Mouse (Mus musculus): ENCODE measurements around the gene Btbd1. TPM values are rescaled to one million over a fixed set of nuclear protein-coding genes. Genes with fewer than 3 reads are reported as not detected.

Btbd1 gene
- total RNA-seq, 2 experiments from 2014 or later = 183 to 206 TPM

DNA sequence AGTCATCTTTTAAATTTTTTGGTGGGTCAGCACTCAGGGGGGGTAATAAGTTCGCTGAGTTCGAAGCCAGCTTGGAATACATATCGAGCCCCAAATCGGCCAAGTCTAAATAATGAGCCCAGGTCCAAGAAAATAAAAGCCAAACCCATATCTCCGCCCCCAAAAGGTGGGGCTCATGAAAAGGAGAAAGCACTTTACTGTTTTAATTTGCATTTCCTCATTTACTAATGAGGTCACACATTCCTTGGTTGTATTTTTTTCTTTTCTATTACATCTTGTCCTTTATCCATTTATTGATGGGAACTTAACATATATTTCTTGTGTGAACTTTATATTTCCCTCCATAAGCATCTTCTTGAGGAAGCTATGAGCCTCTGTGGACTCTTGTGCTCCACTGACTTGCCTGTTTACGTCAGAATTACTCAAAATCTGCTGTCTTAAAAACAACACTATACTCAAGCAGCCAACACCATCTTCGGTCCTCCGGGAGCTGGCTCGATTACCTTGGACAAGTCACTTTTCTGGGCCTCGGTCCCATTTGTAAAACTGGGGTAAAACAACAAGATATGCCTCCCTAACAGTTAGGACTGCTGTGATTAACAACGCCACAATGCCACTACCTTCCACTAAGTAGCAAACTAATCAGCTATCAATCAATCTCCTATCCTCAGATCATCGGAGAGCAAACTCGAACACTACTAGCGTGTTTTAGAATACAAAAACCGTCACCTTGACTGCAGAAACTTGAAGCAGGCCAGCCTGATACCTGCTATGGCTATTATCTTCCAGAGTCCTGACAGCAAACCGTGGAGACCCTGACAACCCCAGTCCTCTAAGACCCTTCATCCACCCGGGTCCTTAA lies 1.2 kb downstream of the Btbd1 start:
- intact Hi-C loops (cut with DNase I; ENCODE audit: low total_unique reads) = no loop called here
- no peak for DNase-seq

DNA sequence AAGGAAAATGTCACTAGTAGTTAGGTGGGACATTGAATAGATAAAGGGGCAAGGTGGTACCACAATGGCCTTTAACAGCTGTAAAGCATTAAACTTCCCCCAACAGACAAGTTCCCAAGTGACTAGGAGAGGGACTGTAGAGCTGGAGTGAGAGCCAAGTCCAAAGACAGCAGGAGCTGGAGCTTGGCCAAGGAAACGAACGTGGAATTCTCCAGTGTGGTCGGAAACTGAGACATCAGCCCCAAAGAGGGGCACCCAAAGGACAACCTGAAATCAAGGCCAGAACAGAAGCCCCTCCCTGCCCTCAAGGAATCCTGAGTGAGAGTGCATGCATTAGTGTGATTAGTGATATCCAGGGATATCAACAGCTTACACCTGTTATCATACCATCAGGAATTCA lies 3.9 kb downstream of the Btbd1 start:
- intact Hi-C loops (cut with DNase I; ENCODE audit: low total_unique reads) = no loop called here

DNA sequence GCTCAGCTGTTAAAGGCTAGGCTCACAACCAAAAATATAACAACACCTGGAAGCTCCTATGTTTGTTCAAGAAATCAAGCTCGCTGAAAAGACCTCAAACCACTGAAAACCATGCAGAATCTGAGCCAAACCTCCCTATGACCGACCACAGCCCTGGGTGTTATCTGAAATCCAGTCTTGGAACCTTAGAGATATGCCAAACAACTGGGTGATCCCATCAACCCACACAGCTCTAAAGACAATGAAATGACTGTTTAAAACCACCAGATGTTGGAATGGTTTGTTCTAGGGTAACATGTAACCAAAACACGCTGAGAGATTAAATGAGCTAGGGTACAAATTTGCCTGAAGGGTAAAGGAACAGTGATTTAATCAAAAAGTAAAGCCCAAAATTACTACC lies 4.3 kb downstream of the Btbd1 start:
- intact Hi-C loops (cut with DNase I; ENCODE audit: low total_unique reads) = no loop called here
- no peak for DNase-seq

More for the DNA sequence above, 3.9 kb downstream of the Btbd1 start:
- DNase-seq = no peak

DNA sequence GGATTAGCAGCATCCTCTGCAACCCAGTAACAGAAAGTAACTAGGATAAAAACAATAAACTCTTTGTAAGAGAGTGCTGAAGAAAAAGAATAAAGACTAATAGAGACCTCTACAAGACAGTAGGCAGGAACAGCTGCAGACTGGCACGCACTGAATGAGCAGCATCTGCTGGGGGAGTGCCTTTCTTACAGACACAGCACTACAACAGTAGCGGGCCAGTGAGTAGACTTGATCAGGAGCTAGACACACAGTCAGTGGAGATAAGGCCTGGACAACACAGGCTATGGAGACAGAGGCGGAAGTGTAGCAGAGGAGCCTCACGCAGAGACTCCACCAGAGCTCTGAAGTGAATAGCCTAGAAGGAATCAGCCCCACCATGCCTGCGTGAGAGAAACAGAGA lies 23.2 kb downstream of the Btbd1 start:
- DNase-seq = no peak
- intact Hi-C loops (cut with DNase I; ENCODE audit: low total_unique reads) = no loop called here

DNA sequence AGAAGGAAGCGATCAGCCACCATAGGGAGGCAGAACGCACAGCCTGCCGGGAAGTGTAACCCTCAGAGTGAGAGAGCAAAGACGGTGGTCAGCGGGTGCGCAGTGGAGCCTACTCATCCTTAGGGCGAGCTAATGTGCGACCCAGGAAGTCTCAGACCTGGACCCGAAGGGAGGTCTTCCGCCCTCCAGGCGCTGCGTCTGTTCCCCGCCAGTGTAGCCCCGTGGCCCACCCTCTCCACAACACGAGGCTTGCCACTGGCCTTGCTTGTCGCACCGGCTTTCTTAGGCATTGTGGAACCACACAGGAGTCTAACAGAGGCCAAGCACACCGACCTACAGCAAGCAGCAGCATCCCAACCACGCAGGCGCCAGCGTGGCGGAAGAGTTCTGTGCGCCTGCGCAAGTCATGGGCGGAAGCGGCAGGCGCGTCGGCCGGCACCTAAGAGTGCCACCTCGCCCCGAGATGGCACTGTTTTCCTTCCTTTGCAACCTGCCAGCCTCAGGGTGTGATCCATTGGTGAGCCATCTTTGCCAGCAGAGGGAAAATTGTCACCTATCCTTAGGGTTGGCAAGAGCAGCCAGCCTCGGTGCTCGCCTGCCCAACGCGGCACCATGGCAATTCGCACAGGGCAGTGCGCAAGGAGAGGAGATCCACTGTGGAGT lies 40.0 kb downstream of the Btbd1 start, which contains the start of gene 3110040N11Rik:
3110040N11Rik (minus strand) TSS at position 384 of the 663 bp plus-strand sequence.
- intact Hi-C loops (cut with DNase I; ENCODE audit: low total_unique reads) = no loop called here
- DNase-seq = peak; percentile 83

DNA sequence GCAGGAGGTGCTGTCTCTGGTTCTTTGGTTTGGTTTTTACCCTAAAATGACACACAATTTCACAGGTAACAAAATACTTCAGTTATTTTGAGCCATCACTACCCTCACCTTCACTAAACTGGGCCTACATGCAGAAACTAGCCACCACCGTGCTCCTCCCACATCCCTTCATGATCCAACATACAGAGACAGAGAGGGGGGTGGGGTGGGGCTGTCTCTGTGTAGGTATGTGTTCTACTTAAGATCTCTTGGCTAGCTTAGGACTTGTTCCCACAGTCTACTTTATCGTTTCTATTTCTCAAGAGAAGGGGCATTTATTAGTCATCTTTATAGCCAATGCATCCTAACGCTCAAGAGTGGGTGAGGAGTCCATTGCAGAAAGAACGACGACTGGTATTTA lies 40.7 kb downstream of the Btbd1 start:
- DNase-seq = no peak
- intact Hi-C loops (cut with DNase I; ENCODE audit: low total_unique reads) = no loop called here

DNA sequence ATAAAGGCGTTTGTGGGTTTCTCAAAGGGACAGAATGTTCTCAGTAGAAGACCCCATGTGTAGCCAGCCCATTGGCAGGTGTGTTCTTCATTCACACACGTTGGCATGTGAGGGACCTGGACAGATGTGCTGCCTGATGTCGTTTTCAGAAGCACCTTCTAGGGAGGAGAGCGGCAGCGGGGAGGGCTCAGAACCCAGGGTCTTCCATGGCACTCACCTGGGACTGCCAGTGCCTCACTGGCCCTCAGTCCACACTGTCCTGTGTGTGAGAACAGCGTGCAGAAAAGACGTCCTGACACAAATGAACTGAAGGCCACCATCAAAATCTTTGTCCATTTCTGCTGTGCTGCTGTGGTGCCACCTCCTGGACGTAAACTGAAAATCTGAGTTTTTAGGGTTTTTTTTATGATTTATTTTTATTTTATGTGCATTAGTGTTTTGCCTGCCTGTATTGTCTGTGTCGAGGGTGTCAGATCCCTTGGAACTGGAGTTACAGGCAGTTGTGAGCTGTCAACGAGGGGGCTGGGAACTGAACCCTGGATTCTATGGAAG lies 51.5 kb downstream of the Btbd1 start:
- intact Hi-C loops (cut with DNase I; ENCODE audit: low total_unique reads) = no loop called here
- DNase-seq = no peak

DNA sequence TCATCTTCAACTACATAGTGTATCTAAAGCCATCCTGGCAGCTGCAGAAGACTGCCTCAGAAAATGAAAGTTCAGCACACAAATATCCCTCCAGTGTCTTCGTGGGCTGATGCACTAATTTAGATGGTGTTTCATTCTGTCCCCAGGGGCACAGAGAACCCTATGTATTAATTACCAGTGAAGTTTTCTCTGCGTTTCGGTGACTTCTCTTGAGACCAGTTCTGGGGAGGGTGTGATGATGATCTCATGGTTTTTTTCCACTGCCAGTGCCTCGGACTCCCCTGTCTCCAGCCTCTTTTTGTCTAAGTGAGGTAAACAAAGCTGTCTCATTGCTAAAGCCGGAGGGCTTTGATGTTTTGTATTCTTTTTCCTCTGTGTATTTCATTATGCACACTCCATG lies 53.9 kb downstream of the Btbd1 start:
- DNase-seq = no peak
- intact Hi-C loops (cut with DNase I; ENCODE audit: low total_unique reads) = no loop called here

DNA sequence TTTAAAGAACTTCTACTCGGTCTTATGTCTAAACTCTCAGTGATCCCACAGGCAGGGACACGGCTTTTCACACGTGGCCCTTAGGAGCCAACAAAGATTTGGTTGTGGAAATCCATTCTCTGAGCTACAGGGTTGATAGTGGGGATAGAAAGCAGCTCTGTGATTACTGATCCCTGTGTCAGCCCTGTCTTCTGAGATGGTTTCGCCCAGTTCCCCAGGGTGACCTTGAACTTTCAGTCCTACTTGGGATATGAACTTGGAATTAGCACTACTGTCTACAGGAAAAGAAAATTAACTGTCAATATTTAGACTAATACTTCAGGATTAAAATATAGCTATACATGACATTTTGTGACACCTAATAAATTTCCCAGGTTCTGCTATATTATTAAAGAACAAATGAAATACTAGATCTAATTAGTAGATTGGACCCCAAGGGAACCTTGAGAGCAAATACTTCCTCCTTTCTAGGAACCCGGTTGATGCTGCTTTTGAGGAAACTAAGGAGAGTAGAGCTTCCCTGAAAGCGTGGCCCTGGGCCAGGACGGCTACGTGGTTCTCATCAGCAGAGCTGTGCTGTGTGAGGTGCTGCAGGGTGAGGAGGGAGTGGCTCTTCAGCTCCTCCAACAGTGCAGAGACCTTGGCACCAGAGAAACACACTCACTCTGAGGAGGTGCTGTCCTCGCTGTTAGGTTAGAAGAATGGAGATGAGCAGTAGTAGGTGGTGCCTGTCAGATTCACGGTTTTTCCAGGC lies 56.3 kb downstream of the Btbd1 start:
- intact Hi-C loops (cut with DNase I; ENCODE audit: low total_unique reads) = no loop called here
- DNase-seq = no peak

DNA sequence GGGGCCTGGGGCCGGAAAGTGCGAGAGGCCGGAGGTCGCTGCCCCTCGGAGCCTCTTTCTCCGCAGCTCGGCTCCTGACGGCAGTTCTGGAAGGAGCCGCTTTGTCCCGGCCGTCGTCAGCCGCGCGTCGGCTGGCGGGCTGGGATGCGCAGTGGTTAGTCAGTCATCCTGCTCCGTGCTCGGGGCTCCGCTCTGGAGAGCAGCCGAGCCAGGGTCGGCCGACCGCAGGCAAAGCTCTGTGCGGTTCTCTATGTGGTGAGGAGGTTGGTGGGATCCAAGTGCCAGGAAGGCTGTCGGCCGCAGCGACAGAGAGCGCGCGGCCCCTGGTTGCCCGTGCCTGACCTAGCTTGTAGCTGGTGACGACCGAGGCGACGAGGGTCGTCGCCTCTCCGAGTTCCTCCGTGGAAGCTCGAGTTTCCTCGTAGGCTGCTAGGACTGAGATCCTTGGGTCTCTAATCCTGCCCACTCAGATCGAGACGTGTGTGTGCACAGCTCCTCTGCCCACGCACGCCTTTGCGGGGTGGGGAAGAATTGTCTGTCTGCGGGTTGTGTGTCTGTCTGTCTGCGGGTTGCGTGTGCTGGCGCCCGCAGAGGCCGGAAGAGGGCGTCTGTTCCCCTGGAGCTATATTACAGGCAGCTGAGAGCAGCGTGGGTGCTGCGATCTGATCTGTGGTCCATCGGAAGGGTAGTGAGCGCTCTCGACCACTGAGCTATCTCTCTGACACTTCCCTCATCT lies 66.0 kb downstream of the Btbd1 start:
- no peak for DNase-seq
- intact Hi-C loops (cut with DNase I; ENCODE audit: low total_unique reads) = no loop called here

DNA sequence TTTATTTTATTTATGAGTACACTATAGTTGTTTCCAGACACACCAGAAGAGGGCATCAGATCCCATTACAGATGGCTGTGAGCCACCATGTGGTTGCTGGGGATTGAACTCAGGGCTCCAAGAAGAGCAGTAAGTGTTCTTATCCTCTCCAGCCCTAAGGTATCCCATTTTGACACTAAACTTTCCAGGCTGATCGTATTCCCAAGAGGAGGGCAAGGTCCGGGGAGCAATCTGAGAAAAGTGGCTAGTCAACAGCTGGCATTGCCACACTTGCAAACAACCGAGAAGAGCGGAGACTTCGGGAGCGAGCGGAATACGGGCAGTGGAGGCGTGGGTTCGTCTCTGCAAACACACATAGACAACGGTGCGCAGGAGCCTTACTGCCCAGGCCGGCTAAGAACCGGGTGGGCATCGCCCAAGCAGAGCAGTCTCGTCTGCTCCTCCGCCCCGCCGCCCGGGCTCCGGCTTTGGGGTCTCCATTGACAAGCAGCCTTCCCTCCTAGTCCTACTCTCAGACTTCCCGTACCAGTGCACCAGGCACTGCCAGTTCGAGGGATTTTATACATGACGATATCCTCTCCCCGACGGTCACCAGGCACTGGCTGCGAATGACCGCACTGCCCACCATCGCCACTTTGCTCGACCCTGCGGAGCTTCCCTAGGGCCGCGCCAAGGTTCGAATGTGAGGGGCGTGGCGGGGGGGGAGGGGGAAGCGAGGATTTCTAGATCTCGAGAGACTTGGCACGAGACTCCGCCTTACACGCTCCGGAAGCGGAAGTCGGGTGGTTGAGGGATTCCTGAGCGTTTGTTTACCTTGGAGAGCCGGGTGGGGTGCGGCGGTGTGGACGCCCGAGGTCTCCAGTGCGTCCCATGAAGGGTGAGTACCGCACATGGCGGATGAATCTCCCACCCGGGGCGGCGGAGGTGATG lies 66.8 kb downstream of the Btbd1 start, which contains the start of gene Ramac:
Ramac (plus strand) TSS at position 746 of the 930 bp plus-strand sequence.
- intact Hi-C loops (cut with DNase I; ENCODE audit: low total_unique reads) = no loop called here

DNA sequence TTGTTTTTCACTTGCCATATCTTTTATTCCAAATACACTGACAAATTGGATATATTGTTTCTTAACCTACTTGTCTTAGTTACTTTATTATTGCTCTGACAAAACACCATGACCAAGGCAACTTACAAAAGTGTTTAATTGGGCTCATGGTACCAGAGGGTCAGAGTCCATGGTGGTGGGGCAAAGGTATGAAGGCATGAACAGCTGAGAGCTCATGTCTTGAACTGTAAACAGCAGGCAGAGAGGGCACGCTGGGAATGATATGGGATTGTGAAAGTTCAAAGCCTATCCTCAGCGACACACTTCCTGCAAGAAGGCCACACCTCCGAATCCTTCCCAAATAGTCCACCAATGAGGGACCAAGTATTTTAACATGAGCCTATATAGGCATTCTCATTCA lies 81.3 kb downstream of the Btbd1 start:
- DNase-seq = no peak
- intact Hi-C loops (cut with DNase I; ENCODE audit: low total_unique reads) = no loop called here

More for the DNA sequence above, 66.8 kb downstream of the Btbd1 start, which contains the start of gene Ramac:
- DNase-seq = peak; percentile 90

DNA sequence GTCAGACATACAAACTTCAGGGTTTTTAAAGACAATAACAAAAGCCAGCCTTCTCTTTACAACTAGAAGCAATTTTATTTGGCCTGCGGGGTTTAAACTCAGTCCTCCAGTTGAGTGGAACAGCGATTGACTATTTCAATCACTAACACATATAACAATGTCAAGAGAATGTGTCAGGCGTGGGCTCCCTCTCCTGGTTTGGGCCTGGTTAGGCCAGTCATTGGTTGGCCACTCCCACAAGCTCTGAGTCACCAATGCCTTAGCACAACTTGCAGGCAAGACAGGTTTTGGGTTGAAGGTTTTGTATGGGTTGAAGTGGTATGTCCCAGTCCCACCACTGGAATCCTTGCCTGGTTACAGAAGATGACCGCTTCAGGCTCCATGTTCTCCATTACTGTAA lies 85.1 kb downstream of the Btbd1 start:
- intact Hi-C loops (cut with DNase I; ENCODE audit: low total_unique reads) = no loop called here
- peak; percentile 18 for DNase-seq

Other genes with a start within 250 kb of the Btbd1 start
- 10 to 100 TPM; 25.5 to 34.3 TPM for gene Homer2, start 121.9 kb downstream of the Btbd1 start, total RNA-seq (2021)
- 10 to 100 TPM; 21.6 to 22.2 TPM for gene Ramac, start 66.5 kb downstream of the Btbd1 start, total RNA-seq (2021)
- gene 3110040N11Rik, start 40.0 kb downstream of the Btbd1 start, total RNA-seq (2021) = 10 to 100 TPM; 16.2 to 22.0 TPM
- not detected for gene Gm10160, start 26.4 kb upstream of the Btbd1 start, total RNA-seq (2021)
- 10 to 100 TPM; 32.9 to 43.5 TPM for gene Tm6sf1, start 29.6 kb upstream of the Btbd1 start, total RNA-seq (2021)
- gene Hdgfl3, start 105.0 kb upstream of the Btbd1 start, total RNA-seq (2021) = 1 to 10 TPM; 3.7 to 4.3 TPM
- not detected for gene Bnc1, start 162.9 kb upstream of the Btbd1 start, total RNA-seq (2021)

Measured in gastrocnemius, postnatal 14 days (tissue).